Mouse (Mus musculus) heart, adult 8-10 months (tissue): ENCODE data around the gene Tdg. TPM values are rescaled to one million over a fixed set of nuclear protein-coding genes. Genes with fewer than 3 reads are reported as not detected.
A peak's percentile ranks its signal among the peaks of the same experiment; 100 is the strongest.
"Not testable (repeated sequence)": the region's sequence is repeated elsewhere in the genome, so short reads cannot be mapped to it uniquely, and the experiment has no call there.

ENCODE experiments used
- DNase-seq: peaks from one replicate; pipeline ENCODE4 v3.0.0; 2022; ENCODE audit warnings: low spot score
- total RNA-seq, 4 experiments: library from RNA; stranded (reverse); gene quantifications; 2 replicates each; pipeline ENCODE4 v1.2.4; 2022

The Tdg gene
- total RNA-seq, result 10 to 100 TPM in 1 of 4 experiments, 1 to 10 TPM in 3; 8.4 to 11.0 (median 9.4) TPM

DNA sequence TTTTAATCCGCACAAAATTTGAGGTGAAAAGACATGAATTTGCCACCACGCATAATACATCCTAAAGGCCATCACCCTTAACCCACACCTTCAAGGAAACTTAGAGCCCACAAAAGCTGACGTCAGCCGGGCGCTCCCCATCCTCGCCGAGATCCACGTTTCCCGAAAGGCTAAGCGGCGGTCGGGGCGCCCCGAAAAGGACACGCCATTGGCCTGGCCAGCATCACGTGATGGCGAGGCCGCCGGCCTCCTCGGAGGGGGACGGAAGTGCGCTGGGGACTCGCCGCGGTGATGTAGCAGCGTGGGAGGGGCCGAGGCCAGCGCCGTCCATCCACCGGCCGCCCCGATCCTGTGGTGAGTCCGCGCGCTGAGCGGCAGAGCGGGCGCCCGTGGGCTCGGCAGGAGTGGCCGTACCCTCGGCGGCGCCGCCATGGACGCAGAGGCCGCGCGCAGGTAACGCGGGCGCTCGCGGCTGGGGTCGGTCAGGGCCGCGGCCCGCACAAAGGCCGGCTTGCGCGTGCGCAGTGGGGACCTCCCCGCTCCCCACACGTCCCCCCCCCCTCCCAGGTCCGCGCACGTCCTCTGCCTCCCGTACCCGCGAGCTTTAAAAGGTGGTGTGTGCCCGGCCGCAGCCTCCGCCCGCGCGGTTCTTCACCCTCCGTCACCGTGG lies at the start of gene Tdg:
TSS of gene Tdg (plus strand) at position 243 of the 670 bp plus-strand sequence.
- DNase-seq, result peak; percentile 87

- DNase-seq, result not testable (repeated sequence)
These were observed 40.0 kb upstream of the Tdg start for GRCm38 (mm10) chr10:82589673-82590072.

DNA sequence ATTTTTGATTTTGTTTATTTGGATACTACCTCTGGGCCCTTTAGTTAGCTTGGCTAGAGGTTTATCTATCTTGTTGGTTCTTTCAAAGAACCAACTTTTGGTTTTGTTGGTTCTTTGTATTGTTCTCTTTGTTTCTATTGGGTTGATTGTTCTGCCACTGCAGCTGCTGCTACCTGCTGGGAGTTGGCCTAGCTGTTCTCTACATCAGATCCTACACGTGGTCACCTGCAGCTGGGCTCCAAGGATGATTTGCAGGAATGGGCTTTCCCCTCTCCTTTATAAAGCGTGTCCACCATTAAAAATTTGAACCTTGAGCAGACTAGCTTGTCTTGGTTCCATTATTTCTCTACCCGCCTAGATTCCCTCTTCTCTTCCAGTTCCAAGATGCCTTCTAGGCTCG lies 35.2 kb upstream of the Tdg start:
- DNase-seq, result not testable (repeated sequence)

GRCm38 (mm10) chr10:82622235-82622634 lies 7.4 kb upstream of the Tdg start:
- no peak for DNase-seq

GRCm38 (mm10) chr10:82622671-82623552 lies 6.7 kb upstream of the Tdg start, which contains the start of gene 1190007I07Rik:
TSS of gene 1190007I07Rik (minus strand) at chr10:82623228.
- peak; percentile 88 for DNase-seq

DNA sequence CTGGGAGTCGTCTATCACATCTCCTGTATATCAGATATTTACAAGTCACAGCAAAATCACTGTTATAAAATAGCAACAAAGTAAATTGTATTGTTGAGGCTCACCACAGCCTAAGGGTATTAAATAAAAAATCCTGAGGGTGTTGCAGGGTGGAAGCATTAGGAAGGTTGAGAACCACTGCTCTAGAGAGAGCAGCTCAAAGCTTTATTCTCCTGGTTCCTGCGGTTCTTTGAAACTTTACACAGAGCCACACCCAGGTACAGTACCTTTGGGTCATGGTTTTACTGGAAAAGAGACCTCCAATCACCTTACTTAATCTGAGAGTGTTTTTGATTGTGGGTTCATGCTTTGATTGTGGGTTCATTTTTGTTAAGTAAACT lies 6.1 kb upstream of the Tdg start:
- not testable (repeated sequence) for DNase-seq

DNA sequence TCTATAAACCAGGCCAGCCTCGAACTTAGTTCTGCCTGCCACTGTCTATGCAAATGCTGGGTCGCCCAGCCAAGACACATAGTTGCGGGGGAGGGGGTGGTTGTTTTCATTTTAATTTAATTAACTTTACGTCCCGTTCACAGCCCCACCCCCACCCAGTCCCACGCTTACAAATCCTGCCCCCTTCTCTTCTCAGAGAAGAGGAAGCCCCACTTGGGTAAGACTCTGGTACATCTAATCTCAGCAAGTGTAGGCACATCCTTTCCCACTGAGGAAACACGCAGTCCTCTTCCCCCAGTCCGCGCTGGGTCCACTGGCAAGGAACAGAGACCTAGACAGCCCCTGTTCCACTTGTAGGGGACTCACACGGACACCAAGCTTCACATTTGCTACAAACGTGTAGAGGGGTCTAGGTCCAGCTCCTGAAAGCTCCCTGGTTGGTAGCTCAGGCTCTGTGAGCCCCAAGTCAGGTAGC lies 480 bp upstream of the Tdg start:
- DNase-seq, result no peak

- DNase-seq, result no peak
These were observed 869 bp downstream of the Tdg start for GRCm38 (mm10) chr10:82630497-82630896.

GRCm38 (mm10) chr10:82631133-82631532 lies 1.5 kb downstream of the Tdg start:
- no peak for DNase-seq

DNA sequence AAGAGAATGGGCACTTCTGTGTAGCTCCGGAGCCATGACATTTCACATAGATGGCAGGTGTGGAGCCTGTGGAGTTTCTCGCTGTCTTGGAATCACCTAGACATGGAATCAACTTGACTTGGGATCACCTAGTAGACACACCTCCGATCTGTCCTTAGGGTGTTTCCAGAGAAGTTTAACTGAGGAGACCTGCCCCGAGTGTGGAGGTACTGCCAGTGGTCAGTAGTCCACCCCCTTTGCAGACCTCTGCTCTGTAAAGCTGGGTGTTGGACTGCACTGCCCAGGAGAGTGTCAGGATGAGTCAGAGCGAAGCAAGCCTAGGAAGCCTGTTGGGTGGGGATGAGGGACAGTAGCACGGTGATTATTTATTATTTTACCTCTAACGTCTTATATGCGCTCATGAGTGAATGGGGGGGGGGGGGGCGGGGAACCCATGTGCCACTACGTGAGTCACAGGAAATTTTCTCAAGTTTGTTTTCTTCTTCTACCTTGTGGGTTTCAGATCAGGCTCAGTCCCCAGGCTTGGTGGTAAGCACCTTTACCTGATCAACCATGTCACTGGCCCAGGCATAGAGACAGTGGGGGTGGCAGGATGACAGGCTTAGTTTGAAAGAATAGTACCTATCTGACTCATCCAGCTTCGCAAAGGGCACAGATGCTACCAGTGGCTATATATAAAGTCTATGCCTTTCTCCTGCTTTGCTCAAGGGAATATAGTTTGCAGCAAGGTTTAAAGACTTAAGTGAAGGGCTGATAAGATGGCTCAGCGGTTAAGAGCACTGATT lies 3.1 kb downstream of the Tdg start:
- DNase-seq, result no peak

GRCm38 (mm10) chr10:82634348-82634747 lies 4.7 kb downstream of the Tdg start:
- DNase-seq, result no peak

DNA sequence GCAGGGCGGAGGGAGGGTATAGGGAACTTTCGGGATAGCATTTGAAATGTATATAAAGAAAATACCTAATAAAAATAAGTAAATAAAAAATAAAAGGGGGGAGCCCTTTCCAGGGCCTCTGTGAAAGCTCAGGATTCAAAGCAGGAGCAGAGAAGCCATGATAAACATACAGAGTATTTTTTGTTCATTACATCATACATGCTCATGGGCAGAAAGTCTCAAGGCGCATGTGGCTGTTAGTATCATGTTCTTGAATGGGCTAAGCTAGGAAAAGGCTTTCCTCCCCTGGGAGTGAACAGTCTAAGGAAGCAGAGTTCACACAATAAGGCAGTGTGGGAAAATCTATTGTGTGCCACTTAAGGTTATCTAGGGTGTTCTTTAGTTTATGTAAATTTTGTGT lies 6.7 kb downstream of the Tdg start:
- no peak for DNase-seq

DNA sequence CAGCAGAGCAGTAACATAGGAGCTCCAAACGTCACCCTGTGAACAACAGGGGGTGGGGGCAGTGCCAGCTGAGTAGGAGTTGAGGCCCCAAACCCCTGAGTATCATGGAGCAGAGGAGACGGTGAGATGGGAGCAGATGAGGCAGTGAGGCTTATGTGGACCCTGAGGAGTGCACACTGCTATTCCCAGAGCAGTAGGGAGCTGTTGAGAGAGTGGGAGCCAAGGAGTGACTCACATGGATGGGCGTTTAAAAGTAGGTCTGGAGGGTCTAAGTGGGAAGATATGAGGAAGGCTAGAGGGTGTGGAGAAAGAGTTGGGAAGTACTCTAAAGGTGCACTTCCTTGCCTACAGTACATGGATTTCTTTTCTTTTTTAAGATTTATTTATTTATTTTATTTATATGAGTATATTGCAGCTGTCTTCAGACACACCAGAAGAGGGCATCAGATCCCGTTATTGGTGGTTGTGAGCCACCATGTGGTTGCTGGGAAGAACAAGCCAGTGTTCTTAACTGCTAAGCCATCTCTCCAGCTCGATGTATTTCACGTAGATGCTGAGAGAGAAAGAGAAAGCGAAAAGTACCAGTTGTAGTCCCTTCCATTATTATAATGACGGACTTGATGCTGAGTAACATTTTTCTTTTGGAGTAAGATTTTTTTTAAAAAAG lies 9.5 kb downstream of the Tdg start:
- no peak for DNase-seq

DNA sequence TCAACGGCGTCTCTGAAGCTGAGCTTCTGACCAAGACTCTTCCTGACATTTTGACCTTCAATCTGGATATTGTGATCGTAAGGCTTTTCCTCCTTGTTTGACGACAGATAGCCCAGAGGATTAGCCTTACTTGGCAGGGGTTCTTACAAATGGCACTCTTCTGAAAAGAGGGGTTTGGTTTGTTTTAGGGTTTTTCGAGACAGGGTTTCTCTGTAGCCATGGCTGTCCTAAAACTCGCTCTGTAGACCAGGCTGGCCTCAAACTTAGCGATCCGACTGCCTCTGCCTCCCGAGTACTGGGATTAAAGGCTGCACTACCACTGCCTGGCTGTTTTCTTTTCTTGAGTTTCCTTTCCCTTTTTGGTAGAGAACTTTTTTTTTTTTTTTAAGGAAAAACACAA lies 11.9 kb downstream of the Tdg start:
- DNase-seq, result no peak

- no peak for DNase-seq
These were observed 16.5 kb downstream of the Tdg start for GRCm38 (mm10) chr10:82646083-82646482.

GRCm38 (mm10) chr10:82647205-82647811 lies 17.7 kb downstream of the Tdg start:
- no peak for DNase-seq

DNA sequence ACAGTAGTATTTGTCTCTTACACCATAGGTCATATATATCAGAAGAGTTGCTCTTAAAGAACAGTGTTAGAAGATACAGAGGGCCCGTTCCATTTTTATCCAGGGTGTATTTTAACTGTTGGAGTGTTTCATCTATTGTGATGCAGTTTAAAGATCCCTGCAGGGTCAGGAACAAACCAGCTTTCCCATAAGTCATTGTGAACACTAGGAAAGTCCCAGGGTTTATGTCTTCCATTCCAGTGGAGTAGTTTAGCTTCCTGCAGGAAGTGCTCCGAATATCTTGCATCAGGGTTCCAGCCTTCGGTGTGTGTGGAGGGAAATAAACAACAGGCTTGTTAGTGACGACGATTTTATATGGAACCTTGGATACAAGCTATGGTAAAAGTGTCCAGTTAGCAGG lies 21.6 kb downstream of the Tdg start:
- no peak for DNase-seq

DNA sequence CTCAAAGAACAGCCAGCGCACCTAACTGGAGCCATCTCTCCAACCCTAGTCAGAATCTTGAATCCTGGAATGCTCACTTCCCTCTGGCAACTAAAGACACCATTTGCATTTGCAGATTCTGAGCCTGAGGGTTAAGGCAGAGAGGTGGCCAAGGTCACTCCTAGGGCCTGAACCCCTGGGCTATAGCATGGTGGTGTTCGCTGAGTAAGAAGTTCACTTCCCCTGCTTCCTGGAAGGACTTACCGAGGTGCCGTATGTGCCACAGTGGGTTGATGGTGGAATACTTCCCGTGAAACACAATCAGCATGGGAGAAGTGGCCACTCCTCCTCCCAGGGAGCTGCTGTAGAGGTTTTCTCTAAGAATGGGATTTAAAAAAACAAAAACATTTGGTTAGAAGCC lies 23.0 kb downstream of the Tdg start:
- DNase-seq, result no peak

- no peak for DNase-seq
These were observed 25.0 kb downstream of the Tdg start for GRCm38 (mm10) chr10:82654581-82654980.

- DNase-seq, result no peak
These were observed 32.2 kb downstream of the Tdg start for GRCm38 (mm10) chr10:82661820-82662219.
